Mouse (Mus musculus) liver, embryonic 14.5 days (tissue): ENCODE results near the gene Tmprss13.

Source experiments
- CTCF ChIP-seq: IDR thresholded peaks from 2 replicates; pipeline ENCODE4 v1.5.1; 2016; ENCODE audit warnings: antibody characterized with exemption, low read depth, control low read depth
- EP300 ChIP-seq: IDR thresholded peaks from 2 replicates; pipeline ENCODE4 v1.6.1; 2016; ENCODE audit warnings: antibody characterized with exemption, low read depth

DNA sequence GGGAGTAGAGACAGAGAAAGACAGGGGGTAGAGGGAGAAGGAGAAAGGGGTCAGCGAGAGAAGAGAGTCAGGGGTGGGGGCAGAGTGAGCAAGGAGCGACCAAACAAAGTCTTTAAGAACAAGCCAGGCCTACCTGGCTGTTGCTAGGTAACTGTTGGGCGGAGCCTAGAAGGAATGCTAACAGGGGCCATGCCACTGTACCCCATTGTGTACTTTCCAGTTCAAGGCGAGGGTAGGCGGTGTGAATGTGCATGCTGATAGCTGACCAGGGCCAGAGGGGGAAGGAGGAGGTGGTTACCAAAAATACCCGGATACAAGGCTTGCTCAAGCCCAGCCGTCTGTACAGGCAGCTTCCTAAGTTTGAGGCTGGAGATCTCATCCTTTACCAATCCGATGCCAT is 17.1 kb upstream of the Tmprss13 start:
- TF ChIP-seq CTCF (no peak), EP300 (no peak)
